Mouse (Mus musculus): ENCODE measurements at regions not wholly inside any gene's neighbourhood (a gene's known extent, or its start where the extent isn't known, plus 50 kb on each side); places are given as distances from the start of the nearest gene placed in this dataset.
A peak's percentile ranks its signal among the peaks of the same experiment; 100 is the strongest.

- DNase-seq (ENCODE audit: low spot score in 2 of 2), result no peak
Observed at GRCm38 (mm10) chr1:167905424-167905823, 216.4 kb downstream of the Lmx1a start.

GRCm38 (mm10) chr1:167912074-167912473 lies 223.0 kb downstream of the Lmx1a start:
- no peak for DNase-seq (ENCODE audit: low spot score in 2 of 2)

- peak; percentile 85 to 90 for DNase-seq (ENCODE audit: low spot score in 2 of 2)
Observed at GRCm38 (mm10) chr1:167914982-167915561, 226.0 kb downstream of the Lmx1a start.

GRCm38 (mm10) chr1:167915578-167916275 lies 226.7 kb downstream of the Lmx1a start:
- no peak for DNase-seq (ENCODE audit: low spot score in 2 of 2)

- no peak for DNase-seq (ENCODE audit: low spot score in 2 of 2)
Observed at GRCm38 (mm10) chr1:167922917-167923316, 233.9 kb downstream of the Lmx1a start.

GRCm38 (mm10) chr1:167928060-167928467 lies 239.0 kb downstream of the Lmx1a start:
- DNase-seq (ENCODE audit: low spot score in 2 of 2), result no peak

- no peak for DNase-seq (ENCODE audit: low spot score in 2 of 2)
Observed at GRCm38 (mm10) chr1:167929729-167930341, 240.8 kb downstream of the Lmx1a start.

GRCm38 (mm10) chr1:167932088-167932487 lies 243.1 kb downstream of the Lmx1a start:
- peak in 1 of 2 experiments; percentile 57 for DNase-seq (ENCODE audit: low spot score in 2 of 2)

- no peak for DNase-seq (ENCODE audit: low spot score in 2 of 2)
Observed at GRCm38 (mm10) chr1:167936726-167937125, 247.7 kb downstream of the Lmx1a start.

GRCm38 (mm10) chr1:167938176-167938575 lies 249.1 kb downstream of the Lmx1a start:
- DNase-seq (ENCODE audit: low spot score in 2 of 2), result no peak

- DNase-seq (ENCODE audit: low spot score in 2 of 2), result peak in 1 of 2 experiments; percentile 40
Observed at GRCm38 (mm10) chr1:167942037-167942470, 253.0 kb downstream of the Lmx1a start.

GRCm38 (mm10) chr1:167943121-167943520 lies 254.1 kb downstream of the Lmx1a start:
- no peak for DNase-seq (ENCODE audit: low spot score in 2 of 2)

- peak; percentile 70 to 85 for DNase-seq (ENCODE audit: low spot score in 2 of 2)
Observed at GRCm38 (mm10) chr1:167945615-167946252, 256.7 kb downstream of the Lmx1a start.

- no peak for DNase-seq (ENCODE audit: low spot score in 2 of 2)
Observed at GRCm38 (mm10) chr1:167947866-167948265, 258.8 kb downstream of the Lmx1a start.

- DNase-seq (ENCODE audit: low spot score in 2 of 2), result no peak
Observed at GRCm38 (mm10) chr1:167951717-167952116, 262.7 kb downstream of the Lmx1a start.

- no peak for DNase-seq (ENCODE audit: low spot score in 2 of 2)
Observed at GRCm38 (mm10) chr1:167958531-167958930, 269.5 kb downstream of the Lmx1a start.

GRCm38 (mm10) chr1:167969545-167969944 lies 280.5 kb downstream of the Lmx1a start:
- DNase-seq (ENCODE audit: low spot score in 2 of 2), result no peak

GRCm38 (mm10) chr1:167969985-167970384 lies 280.9 kb downstream of the Lmx1a start:
- no peak for DNase-seq (ENCODE audit: low spot score in 2 of 2)

GRCm38 (mm10) chr1:167976708-167977107 lies 287.7 kb downstream of the Lmx1a start:
- DNase-seq (ENCODE audit: low spot score in 2 of 2), result no peak

GRCm38 (mm10) chr1:167979187-167979586 lies 290.1 kb downstream of the Lmx1a start:
- peak in 1 of 2 experiments; percentile 20 for DNase-seq (ENCODE audit: low spot score in 2 of 2)

- DNase-seq (ENCODE audit: low spot score in 2 of 2), result no peak
Observed at GRCm38 (mm10) chr1:167979588-167979987, 290.6 kb downstream of the Lmx1a start.

- DNase-seq (ENCODE audit: low spot score in 2 of 2), result peak; percentile 16 to 64
Observed at GRCm38 (mm10) chr1:167981292-167981691, 292.3 kb downstream of the Lmx1a start.
